Mouse (Mus musculus): Measurements from ENCODE around the gene Cdh20.

DNA sequence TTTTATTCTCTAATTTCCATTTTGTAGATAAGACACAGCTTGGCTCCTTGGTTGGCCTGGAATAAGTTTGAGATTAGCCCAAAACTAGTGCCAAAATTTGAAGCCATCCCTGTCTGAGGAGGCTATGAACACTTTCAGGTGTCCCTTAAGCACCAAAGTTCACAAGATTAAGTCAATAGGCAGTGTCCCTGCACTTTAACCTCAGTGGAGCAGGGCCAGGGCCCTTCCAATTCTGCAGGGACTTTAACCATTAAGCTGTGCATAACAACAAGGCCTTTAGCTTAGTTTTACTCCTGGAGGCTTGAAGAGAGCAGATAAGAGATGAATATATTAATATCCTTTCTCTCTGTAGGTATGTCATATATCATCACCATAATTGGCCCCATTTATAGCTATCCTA lies 170.8 kb downstream of the Cdh20 start:
- TF ChIP-seq CHD2 (IDR thresholded peaks at IDR 0.05; ENCODE audit: low read length): no peak
- no peak for TF ChIP-seq USF1 (IDR thresholded peaks at IDR 0.05; ENCODE audit: low read depth, low read length)
- TF ChIP-seq KAT2A (IDR thresholded peaks at IDR 0.05; ENCODE audit: insufficient replicate concordance, low read length): no peak
- no peak for TF ChIP-seq POLR2A (IDR thresholded peaks at IDR 0.05; ENCODE audit: low read depth, low read length)
- no peak for TF ChIP-seq CTCF (conservative IDR thresholded peaks at IDR 0.05 in 1 of 2, IDR thresholded peaks at IDR 0.05 in 1 of 2; ENCODE audit: low read depth in 2 of 2, low read length in 2 of 2)
